Mouse (Mus musculus) forebrain, embryonic 15.5 days (tissue): ENCODE data around the gene Lamb2. TPM values are rescaled to one million over a fixed set of nuclear protein-coding genes. Genes with fewer than 3 reads are reported as not detected.

Experiments used
- ATAC-seq: fragments of 200-750 bp; cut with Nextera tagmentation; replicated peaks from 2 replicates; pipeline ENCODE4 v1.8.0; 2017; ENCODE audit warnings: mild to moderate bottlenecking, moderate TSS enrichment, moderate library complexity
- H3K27ac ChIP-seq: fragments of 300-500 bp; sonication (generic); replicated peaks from 2 replicates; pipeline ENCODE4 v1.5.1; 2015; ENCODE audit warnings: mild to moderate bottlenecking, inconsistent platforms
- H3K27me3 ChIP-seq: fragments of 300-500 bp; sonication (generic); 2 replicates; pipeline ENCODE4 v1.6.1; 2015; ENCODE audit warnings: inconsistent platforms
- H3K36me3 ChIP-seq: fragments of 300-500 bp; sonication (generic); 2 replicates; pipeline ENCODE4 v1.6.1; 2015; ENCODE audit warnings: mild to moderate bottlenecking, inconsistent platforms
- H3K4me1 ChIP-seq: fragments of 300-500 bp; sonication (generic); 2 replicates; pipeline ENCODE4 v1.6.1; 2015; ENCODE audit warnings: inconsistent platforms
- H3K4me2 ChIP-seq: fragments of 300-500 bp; sonication (generic); replicated peaks from 2 replicates; pipeline ENCODE4 v1.6.1; 2015; ENCODE audit warnings: mild to moderate bottlenecking, inconsistent platforms
- H3K4me3 ChIP-seq: fragments of 300-500 bp; sonication (generic); 2 replicates; pipeline ENCODE4 v1.5.1; 2015; ENCODE audit warnings: mild to moderate bottlenecking, inconsistent platforms
- H3K9ac ChIP-seq: fragments of 300-500 bp; sonication (generic); replicated peaks from 2 replicates; pipeline ENCODE4 v1.6.1; 2015; ENCODE audit warnings: mild to moderate bottlenecking, inconsistent platforms
- H3K9me3 ChIP-seq: fragments of 300-500 bp; sonication (generic); 2 replicates; pipeline ENCODE4 v1.6.1; 2016; ENCODE audit warnings: inconsistent platforms
- WGBS: fragments of 180-500 bp; shearing (Covaris S2); methylation state at CpG from one replicate; pipeline ENCODE4 v1.1.7; 2015; ENCODE audit warnings: mixed read lengths; 5-methylcytosine and 5-hydroxymethylcytosine counted together
- polyA plus RNA-seq: library from polyadenylated mRNA; unstranded; fragments of >200 nt; fragmentation: Nextera tagmentation; extraction: Ambion mirVana; gene quantifications from 2 replicates; pipeline ENCODE4 v1.2.1, GENCODE M21; 2015

Lamb2 gene
- 15.7 and 18.8 TPM in 2 replicates for polyA plus RNA-seq

GRCm38 (mm10) chr9:108479721-108480351 lies at the start of gene Lamb2:
TSS of gene Lamb2 (plus strand) at chr9:108479736.
- ATAC-seq, result peak; percentile 45; the same call in 1 of the 2 replicates
- Histone ChIP-seq H3K4me1 (peaks cover 19% of the 10 kb centered on the region), H3K36me3 (no peaks in the 10 kb centered on the region), H3K4me2 (peak within 1 kb of the TSS; percentile 49), H3K27ac (peak within 1 kb of the TSS; percentile 25; the same call in 1 of the 2 replicates), H3K27me3 (no peaks in the 10 kb centered on the region), H3K9me3 (no peaks in the 10 kb centered on the region), H3K4me3 (peak within 1 kb of the TSS; percentile 41), H3K9ac (peak within 1 kb of the TSS; percentile 37)
- WGBS, result 5% methylated on average over 10 of the region's 10 CpGs

- Histone ChIP-seq H3K9ac (0 out of 2 replicates have a peak overlapping the region, but pooled peaks have one; percentile 6), H3K4me1 (peaks cover 5% of the 10 kb centered on the region; the same call in 1 of the 2 replicates), H3K4me3 (peak overlapping the region; percentile 28), H3K27ac (no peak overlapping the region), H3K36me3 (no peaks in the 10 kb centered on the region), H3K4me2 (peak overlapping the region; percentile 30), H3K27me3 (no peaks in the 10 kb centered on the region), H3K9me3 (no peaks in the 10 kb centered on the region)
- 59% methylated on average over 32 of the region's 32 CpGs for WGBS
- peak; percentile 46; the same call in 1 of the 2 replicates for ATAC-seq
These were observed 48.0 kb upstream of the Lamb2 start for GRCm38 (mm10) chr9:108431431-108432067.

GRCm38 (mm10) chr9:108436182-108436581 lies 43.4 kb upstream of the Lamb2 start, which contains the start of gene BC048562:
TSS of gene BC048562 (plus strand) at chr9:108436482.
- H3K27me3 ChIP-seq, result no peaks in the 10 kb centered on the region
- peaks cover 24% of the 10 kb centered on the region for H3K4me1 ChIP-seq
- H3K4me2 ChIP-seq, result no peak within 1 kb of the TSS
- H3K4me3 ChIP-seq, result no peak within 1 kb of the TSS
- H3K9me3 ChIP-seq, result no peaks in the 10 kb centered on the region
- no peak within 1 kb of the TSS for H3K9ac ChIP-seq
- no peaks in the 10 kb centered on the region for H3K36me3 ChIP-seq
- no peak for ATAC-seq
- 54% methylated on average over 3 of the region's 3 CpGs for WGBS
- no peak within 1 kb of the TSS for H3K27ac ChIP-seq

DNA sequence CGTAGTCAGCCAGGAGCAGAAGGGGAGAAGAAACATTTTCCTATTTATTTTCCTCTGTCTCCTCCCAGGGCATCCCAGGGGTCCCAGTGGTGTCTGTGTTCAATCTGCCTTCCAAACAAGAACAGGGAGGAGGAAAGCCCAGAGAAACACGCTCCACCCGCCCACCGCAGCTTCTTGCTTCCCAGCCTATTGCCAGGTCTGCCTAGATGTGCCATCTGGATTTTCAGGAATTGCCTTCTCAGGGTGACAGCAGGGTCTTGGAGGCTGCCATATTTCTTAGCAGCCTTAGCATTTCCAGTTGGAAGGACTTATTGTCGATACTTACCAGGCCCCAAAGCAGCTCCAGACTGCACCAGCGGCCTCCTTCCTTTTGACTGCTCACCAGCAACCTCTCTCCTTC lies 40.4 kb upstream of the Lamb2 start:
- no peak overlapping the region for H3K9ac ChIP-seq
- H3K27me3 ChIP-seq, result no peaks in the 10 kb centered on the region
- peak overlapping the region; percentile 43; the same call in 1 of the 2 replicates for H3K27ac ChIP-seq
- ATAC-seq, result 0 out of 2 replicates have a peak, but pooled peaks have one; percentile 38
- H3K36me3 ChIP-seq, result no peaks in the 10 kb centered on the region
- H3K4me3 ChIP-seq, result no peak overlapping the region
- H3K4me1 ChIP-seq, result peaks cover 21% of the 10 kb centered on the region
- 68% methylated on average over 6 of the region's 6 CpGs for WGBS
- H3K9me3 ChIP-seq, result no peaks in the 10 kb centered on the region
- H3K4me2 ChIP-seq, result no peak overlapping the region

GRCm38 (mm10) chr9:108440485-108440884 lies 39.1 kb upstream of the Lamb2 start:
- no peak for ATAC-seq
- WGBS, result 72% methylated on average over 5 of the region's 5 CpGs
- Histone ChIP-seq H3K9me3 (no peaks in the 10 kb centered on the region), H3K27ac (peak overlapping the region; percentile 60), H3K27me3 (no peaks in the 10 kb centered on the region), H3K9ac (no peak overlapping the region), H3K4me1 (peaks cover 21% of the 10 kb centered on the region), H3K36me3 (no peaks in the 10 kb centered on the region), H3K4me2 (no peak overlapping the region), H3K4me3 (no peak overlapping the region)

- H3K4me2 ChIP-seq, result no peak overlapping the region
- H3K9me3 ChIP-seq, result no peaks in the 10 kb centered on the region
- no peaks in the 10 kb centered on the region for H3K36me3 ChIP-seq
- WGBS, result 69% methylated on average over 11 of the region's 11 CpGs
- no peak overlapping the region for H3K4me3 ChIP-seq
- H3K27ac ChIP-seq, result peak overlapping the region; percentile 60
- no peak overlapping the region for H3K9ac ChIP-seq
- no peaks in the 10 kb centered on the region for H3K27me3 ChIP-seq
- peak; percentile 80 for ATAC-seq
- peaks cover 21% of the 10 kb centered on the region for H3K4me1 ChIP-seq
These were observed 38.2 kb upstream of the Lamb2 start for GRCm38 (mm10) chr9:108441236-108441919.

GRCm38 (mm10) chr9:108445125-108445524 lies 34.4 kb upstream of the Lamb2 start:
- H3K27me3 ChIP-seq, result no peaks in the 10 kb centered on the region
- H3K4me3 ChIP-seq, result no peak overlapping the region

DNA sequence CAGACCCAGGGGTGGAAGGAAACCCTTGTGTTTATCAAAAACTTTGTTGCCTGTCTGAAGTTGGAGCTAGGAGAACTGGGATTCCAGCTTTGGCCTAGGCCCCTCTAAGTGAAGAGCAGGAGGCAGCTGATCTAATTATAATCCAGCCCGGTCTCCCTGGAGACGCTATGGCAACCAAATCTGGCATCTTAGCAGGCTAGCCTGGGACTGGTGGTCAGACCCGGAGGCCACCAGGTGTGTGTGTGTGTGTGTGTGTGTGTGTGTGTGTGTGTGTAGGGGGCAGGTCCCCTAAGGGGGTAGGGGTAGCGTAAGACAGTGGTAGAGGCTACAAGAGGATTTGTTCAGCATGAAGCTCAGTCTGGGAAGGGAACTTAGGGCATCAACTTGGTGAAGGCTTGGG lies 29.7 kb upstream of the Lamb2 start:
- peak overlapping the region; percentile 20 for H3K9ac ChIP-seq
- peak overlapping the region; percentile 51 for H3K4me3 ChIP-seq
- H3K9me3 ChIP-seq, result no peaks in the 10 kb centered on the region
- H3K4me1 ChIP-seq, result peaks cover 46% of the 10 kb centered on the region
- H3K4me2 ChIP-seq, result peak overlapping the region; percentile 72
- peaks cover 11% of the 10 kb centered on the region; the same call in 1 of the 2 replicates for H3K36me3 ChIP-seq
- H3K27me3 ChIP-seq, result no peaks in the 10 kb centered on the region
- peak; percentile 54 for ATAC-seq
- H3K27ac ChIP-seq, result peak overlapping the region; percentile 83
- 8% methylated on average over 4 of the region's 4 CpGs for WGBS

More at GRCm38 (mm10) chr9:108445125-108445524, 34.4 kb upstream of the Lamb2 start:
- no peak overlapping the region for H3K4me2 ChIP-seq
- ATAC-seq, result no peak
- no peak overlapping the region for H3K27ac ChIP-seq
- no peaks in the 10 kb centered on the region for H3K9me3 ChIP-seq
- peaks cover 11% of the 10 kb centered on the region; the same call in 1 of the 2 replicates for H3K36me3 ChIP-seq
- no peak overlapping the region for H3K9ac ChIP-seq
- WGBS, result 80% methylated on average over 9 of the region's 9 CpGs
- peaks cover 26% of the 10 kb centered on the region for H3K4me1 ChIP-seq

DNA sequence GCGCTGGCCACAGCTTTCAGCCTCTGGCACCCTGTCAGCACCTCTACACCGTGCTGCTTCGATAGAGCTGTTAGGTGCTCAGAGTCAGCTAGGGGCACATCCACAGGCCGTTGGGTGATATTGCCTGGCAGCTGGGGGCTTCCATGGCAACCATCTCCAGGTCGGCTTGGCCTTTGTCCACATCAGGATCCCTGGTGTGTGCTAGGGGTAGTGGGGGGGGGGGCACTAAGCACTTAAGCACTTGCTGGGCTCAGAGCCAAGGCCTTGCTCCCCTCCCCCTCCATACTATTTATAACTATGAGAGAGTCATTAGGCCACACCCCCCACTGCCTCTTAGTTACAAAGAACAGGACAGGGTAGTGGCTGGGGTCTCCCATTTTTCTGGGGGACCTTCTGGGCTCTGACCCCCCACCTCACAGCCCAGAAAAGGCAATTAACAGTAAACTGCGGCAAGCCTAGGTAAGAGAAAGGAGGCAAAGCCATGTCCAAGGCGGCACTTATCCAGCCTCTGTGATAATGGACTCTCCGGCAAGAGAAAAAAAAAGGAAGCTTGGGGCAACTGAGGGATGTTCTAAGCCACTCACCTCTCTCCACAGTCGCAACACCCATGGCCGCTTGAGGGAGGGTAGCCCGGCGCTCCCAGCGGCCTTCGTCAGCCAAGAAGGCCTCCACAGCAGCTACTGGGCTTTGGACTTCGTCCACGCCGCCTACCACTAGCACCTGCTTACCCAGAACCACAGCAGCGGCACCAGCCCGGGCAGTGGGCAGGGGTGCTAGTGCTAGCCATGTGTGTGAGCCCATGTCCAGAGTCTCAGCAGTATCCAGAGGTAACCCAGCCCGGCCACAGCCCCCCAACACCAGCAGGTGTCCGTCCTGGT lies 29.0 kb upstream of the Lamb2 start:
- peak; percentile 34 for ATAC-seq
- Histone ChIP-seq H3K9me3 (no peaks in the 10 kb centered on the region), H3K4me1 (peaks cover 46% of the 10 kb centered on the region), H3K27me3 (no peaks in the 10 kb centered on the region), H3K4me3 (peak overlapping the region; percentile 51), H3K36me3 (peaks cover 11% of the 10 kb centered on the region; the same call in 1 of the 2 replicates), H3K4me2 (peak overlapping the region; percentile 72), H3K27ac (peak overlapping the region; percentile 83), H3K9ac (peak overlapping the region; percentile 20; the same call in 1 of the 2 replicates)
- 37% methylated on average over 21 of the region's 21 CpGs for WGBS

GRCm38 (mm10) chr9:108451170-108451493 lies 28.4 kb upstream of the Lamb2 start:
- no peak for ATAC-seq
- Histone ChIP-seq H3K9me3 (no peaks in the 10 kb centered on the region), H3K27me3 (no peaks in the 10 kb centered on the region), H3K36me3 (peaks cover 11% of the 10 kb centered on the region; the same call in 1 of the 2 replicates), H3K9ac (0 out of 2 replicates have a peak overlapping the region, but pooled peaks have one; percentile 20), H3K27ac (peak overlapping the region; percentile 83), H3K4me3 (peak overlapping the region; percentile 51), H3K4me2 (peak overlapping the region; percentile 72), H3K4me1 (peaks cover 46% of the 10 kb centered on the region)
- 72% methylated on average over 6 of the region's 6 CpGs for WGBS

DNA sequence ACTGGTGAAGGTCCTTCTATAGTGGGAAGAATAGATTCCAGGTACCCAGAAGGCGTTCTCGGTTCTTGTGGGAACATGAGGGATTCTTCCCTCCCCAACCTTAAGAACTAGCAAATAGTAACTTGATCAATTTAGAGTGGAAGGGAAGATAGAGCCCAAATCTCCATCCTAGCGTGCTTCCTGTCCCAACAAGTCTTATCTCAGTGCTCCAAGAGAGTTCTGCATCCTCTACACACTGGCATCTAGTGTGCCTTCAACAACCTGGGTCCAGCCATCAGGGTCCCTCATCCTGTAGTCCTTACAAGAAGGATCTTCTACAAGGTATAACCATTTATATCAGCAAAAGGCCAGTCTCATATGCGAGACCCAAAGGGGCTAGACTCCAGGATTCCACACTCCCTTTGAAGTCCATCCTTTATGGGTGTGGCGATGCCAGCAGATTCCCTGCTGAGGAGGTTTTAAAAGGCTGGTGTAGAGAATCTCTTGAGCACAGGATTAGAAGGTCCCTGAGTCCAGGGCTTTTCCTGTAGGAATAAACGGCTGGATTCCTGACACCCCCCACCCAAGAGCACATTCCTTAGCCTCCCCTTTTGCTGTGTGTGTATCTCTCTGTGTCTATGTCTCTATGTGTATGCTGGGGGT lies 27.9 kb upstream of the Lamb2 start:
- Histone ChIP-seq H3K4me3 (peak overlapping the region; percentile 51), H3K27ac (peak overlapping the region; percentile 83), H3K27me3 (no peaks in the 10 kb centered on the region), H3K36me3 (peaks cover 11% of the 10 kb centered on the region; the same call in 1 of the 2 replicates), H3K9ac (peak overlapping the region; percentile 60), H3K4me1 (peaks cover 46% of the 10 kb centered on the region), H3K9me3 (no peaks in the 10 kb centered on the region), H3K4me2 (peak overlapping the region; percentile 72)
- no peak for ATAC-seq
- WGBS, result 52% methylated on average over 6 of the region's 6 CpGs
